Mouse (Mus musculus) cerebellum, postnatal 14 days (tissue): ENCODE measurements around the gene Fundc1.
"Not testable (repeated sequence)": the region's sequence is repeated elsewhere in the genome, so short reads cannot be mapped to it uniquely, and the experiment has no call there.

Source experiments
- DNase-seq, 2 experiments: peaks; one replicate each; pipeline ENCODE4 v3.0.0; 2021; ENCODE audit warnings: mixed read lengths in 2 of 2

The Fundc1 gene

DNA sequence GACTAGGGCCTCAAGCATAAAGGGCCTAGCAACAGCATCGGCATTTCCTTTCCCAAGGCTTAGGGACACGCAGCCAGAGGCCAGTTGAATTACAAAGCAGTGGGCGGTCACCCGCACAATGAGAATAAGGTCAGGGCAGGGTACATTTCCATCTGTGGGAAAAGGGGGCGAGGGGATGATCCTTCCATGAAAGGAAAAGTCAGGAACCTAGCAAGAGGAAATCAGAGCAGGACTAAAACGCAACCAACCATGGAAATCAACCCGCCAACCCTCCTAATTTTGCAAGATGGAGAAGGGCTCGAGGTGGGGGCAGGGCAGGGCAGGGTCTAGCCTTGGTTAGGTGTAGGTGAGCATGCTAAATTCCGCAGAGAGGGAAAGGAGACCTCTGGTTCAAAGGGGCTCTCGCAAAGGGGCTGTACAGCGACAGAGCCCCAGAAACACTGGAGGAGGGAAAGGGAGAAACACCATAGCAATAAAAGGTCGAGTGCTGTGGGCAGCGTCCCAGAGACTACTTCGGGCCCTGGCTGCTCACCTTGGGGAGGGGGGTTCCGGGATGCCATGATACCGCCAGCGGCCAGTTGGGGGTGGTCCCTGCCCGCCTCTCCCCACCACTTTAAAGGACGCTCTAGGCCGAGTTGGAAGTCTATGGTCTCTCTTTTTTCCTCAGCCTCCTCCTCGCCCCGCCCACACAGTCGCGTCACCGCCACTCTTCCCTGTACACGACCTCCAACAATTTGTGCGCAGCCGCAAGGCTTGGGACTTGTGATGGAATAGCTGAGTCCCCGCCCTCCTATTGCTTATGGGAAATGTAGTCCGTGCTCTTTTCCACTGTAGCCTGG lies at the start of gene Fundc1:
Gene Fundc1 (minus strand): TSS at position 705 of the 839 bp plus-strand sequence.
- DNase-seq, result peak; percentile 94 to 95

DNA sequence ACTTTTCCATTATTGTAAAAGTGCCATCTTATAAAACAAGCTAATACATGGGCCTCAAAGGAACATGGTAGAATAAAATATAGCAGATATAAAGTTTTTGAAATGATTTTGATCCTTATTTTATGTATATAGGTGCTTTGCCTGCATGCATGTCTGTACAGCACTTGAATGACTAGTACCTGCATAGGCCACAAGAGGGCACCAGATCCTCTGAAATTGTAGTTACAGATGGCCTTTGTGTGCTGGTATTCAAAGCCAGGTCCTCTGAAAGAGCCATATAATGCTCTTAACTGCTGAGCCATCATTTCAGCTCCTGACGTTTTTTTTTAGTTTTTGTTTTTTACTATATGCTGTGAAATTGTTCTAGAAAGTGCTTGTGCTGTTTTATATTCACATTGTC lies 39.1 kb upstream of the Fundc1 start:
- peak in 1 of 2 experiments; percentile 4 for DNase-seq

DNA sequence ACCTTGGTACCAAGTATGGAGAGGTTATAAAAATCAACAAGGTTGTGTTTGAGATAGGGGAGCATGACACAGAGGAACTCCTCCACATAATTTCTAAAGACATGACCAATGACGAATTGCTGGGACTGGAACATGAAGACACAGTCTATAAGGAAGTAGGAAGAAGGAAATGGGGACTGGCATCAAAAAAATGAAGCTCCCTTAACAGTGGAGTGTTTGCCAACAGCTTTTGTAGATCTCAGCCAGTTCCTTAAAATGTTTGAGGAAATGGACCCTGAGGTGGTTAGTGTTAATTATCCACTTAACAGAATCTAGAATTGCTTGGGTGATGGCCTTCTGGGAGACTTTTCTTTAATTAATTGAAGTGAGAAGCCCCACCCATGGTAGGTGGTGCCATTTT lies 36.6 kb upstream of the Fundc1 start:
- DNase-seq, result no peak

DNA sequence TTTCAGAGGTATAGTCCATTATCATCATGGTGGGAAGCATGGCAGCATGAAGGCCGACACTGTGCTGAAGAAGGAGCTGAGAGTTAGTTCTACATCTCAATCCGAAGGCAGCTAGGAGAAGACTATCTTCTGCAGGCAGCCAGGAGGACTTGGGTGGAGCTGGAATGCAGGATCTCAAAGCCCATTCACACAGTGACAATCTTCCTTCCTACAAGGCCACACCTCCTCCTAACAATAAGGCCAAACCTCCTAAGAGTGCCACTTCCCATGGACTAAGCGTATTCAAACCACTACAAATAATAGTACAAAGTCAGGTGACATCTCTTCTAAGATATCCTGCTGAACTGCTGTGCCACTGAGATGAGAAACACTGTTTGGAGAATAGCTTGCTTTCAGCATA lies 35.5 kb upstream of the Fundc1 start:
- DNase-seq, result no peak

DNA sequence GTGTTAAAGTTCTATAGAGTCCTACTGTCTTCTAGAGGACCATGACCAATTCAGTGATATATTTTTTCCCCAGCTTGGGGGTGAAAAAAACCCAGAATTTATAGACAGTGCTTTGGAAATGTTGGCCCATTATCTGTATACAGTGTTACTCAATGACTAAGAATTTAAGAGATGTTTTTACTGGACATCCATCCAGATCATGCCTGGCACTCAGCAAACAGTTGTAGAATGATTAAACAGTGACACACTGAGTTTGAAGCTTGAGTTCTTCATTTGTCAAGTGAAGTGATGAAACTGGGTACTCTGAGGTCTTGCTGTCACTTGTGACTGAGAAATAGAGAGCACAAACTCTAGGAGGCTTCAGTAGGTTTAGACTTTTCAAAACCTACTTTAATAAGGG lies 21.2 kb upstream of the Fundc1 start:
- no peak for DNase-seq

DNA sequence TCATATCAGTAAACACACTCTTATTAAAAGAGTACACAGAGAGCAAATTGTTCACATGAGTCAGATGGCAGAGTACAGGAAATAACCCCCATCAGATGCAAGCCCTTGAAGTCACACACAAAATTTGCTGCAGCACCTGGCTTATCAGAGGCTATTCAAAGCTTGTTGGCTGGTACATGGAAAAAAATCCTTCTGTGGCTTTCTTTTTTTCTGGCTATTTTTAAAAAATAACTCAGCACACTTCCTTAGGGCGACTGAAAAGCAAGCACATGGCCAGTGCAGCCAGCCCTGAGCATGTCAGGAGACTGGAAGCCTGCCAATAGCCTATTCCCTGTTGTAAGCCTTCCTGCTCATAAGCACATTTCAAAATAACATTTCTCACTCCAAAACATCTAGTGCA lies 18.6 kb upstream of the Fundc1 start:
- peak; percentile 71 to 76 for DNase-seq

DNA sequence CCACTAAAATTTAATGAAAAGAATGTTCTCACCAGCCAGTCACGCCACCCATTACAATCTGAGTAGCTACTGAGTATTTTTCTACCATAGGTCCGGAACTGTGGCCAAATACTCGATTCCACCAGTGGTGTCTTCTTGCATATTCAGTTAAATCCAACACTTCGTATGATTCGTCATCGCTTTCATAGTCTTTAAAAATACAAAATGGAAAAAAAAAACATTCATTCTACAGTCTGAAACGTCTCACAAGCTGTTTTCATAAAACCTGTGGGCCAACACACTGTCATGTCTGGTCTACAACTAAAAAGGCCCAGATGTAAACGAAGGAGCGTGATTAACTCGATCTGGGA lies 879 bp downstream of the Fundc1 start:
- DNase-seq, result peak in 1 of 2 experiments; percentile 23

DNA sequence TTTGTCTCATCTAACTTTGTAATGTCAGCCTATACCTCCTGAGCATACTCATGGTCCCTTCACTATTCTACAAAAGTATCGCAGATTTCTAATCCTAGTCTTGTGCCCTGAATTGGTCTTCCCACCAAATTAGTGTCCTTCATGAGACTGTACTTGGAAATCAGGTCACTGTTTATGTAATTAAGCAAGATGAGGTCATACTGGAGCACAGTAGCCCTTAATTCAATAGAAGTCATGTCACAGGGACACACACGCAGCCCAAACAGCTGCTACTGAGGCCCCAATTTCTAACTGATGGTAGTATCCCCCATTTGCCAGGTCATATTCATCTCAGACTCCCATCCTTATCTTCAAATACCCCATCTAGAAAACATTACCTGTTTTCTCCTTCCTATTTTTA lies 3.5 kb downstream of the Fundc1 start:
- DNase-seq, result no peak

DNA sequence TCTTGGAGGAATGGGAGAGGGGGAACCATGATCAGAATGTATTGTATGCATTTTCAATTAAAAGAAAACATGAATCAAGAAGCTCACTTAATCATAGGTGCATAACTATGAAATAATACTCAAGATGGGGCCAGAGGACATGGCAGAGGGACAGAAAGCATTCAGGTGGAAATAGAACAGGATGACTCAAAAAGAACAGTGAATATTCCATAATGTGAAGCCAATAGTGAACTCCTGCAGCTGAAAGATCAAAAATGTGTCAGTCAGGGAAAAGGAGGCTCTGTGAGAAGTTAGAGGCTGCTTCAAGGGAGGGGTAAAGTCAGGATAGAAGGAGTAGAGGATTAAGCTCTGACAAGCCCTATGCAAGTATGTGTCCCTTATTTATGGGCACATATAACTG lies 6.4 kb downstream of the Fundc1 start:
- no peak for DNase-seq

DNA sequence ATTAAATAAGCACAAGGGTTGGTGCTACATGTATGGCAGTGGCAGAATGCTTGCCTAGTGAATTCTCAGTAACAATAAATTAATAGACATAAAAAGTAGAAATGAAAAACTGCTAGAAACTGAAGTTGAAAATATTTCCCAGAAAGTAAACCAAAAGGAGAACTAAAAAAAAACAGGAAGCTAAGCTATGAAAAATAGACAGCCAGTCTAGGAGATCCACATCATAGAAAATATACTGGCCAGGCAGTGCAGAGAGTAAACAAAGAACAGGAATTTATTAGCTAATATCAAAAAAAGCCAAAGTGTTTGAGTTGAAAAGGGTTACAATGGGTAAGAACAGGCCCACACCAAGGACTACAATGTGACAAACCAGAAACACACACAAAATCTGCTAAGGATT lies 7.4 kb downstream of the Fundc1 start:
- no peak for DNase-seq

DNA sequence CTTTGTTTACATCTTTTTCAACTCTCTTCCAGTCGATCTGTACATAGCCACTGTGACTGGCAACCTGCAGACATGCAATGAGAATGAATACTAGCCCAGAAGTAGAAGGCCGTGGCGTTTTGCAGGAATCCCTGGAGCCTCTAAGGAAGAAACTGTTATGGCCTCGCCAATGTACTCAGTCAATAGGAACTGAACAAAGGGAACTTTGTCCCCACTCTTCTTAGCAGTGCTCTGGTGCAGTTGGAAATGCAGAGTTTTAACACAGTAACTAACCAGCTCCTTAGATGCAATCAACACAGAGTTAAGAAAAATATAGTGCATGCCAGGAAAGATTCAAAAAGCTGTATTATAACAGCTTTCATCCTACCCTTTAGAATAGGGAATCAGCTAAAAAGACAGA lies 13.4 kb downstream of the Fundc1 start:
- DNase-seq, result no peak

DNA sequence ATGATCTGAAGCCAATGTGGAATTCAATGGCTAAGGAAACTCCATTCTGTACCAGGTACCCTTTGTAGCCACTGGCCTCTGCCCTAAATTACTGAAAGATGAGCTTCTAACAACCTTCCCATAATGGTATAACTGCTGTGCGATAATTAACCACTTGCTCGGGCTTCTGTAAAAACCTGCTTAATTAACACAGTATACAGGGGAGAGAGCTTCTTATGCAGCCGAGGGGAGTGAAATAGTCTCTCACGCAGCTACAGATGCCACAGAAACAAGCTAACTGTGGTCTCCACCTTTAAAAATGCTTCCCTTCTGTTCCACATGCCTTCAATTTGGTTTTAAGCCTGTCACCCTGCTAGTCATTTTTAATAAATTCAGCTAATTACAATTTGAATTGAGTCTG lies 17.6 kb downstream of the Fundc1 start:
- no peak for DNase-seq

DNA sequence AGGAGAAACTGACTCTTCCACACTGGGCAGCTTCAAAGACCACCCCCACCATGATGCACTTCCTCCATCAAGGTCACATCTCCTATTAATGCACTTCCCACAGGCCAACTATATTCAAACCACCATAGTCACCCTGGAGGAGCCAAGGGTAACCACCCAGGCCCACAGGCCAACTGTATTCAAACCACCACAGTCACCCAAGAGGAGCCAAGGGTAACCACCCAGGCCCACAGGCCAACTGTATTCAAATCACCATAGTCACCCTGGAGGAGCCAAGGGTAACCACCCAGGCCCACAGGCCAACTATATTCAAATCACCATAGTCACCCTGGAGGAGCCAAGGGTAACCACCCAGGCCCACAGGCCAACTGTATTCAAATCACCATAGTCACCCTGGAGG lies 20.5 kb downstream of the Fundc1 start:
- DNase-seq, result not testable (repeated sequence)

DNA sequence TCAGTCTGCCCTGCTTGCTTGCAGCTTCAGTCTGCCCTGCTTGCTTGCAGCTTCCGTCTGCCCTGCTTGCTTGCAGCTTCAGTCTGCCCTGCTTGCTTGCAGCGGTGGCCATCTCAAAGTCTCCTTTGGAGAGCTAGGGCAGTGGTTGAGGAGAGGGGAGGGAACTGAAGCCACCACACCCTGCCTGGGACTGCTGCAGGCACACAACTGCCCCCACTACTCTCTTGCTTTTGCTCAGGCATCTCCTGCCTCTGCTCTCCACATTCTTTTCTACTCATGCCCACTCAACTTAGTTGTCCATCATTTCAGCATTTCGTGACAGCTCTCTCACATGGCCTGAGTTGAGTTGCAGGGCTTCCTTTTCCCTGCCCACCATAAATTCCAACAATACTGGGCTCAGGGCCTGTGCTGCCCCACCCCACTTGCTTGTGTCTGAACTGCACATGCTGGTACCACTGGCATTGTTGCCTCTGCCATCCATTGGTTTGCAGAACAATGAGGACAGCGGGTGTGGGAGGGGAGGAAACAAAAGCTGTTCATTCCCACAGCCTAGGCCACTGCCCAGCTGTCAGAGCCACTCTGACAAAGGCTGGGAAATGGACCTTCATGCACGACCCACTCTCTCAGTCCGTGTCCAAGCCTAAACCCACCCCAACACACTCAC lies 24.9 kb downstream of the Fundc1 start:
- DNase-seq, result no peak

DNA sequence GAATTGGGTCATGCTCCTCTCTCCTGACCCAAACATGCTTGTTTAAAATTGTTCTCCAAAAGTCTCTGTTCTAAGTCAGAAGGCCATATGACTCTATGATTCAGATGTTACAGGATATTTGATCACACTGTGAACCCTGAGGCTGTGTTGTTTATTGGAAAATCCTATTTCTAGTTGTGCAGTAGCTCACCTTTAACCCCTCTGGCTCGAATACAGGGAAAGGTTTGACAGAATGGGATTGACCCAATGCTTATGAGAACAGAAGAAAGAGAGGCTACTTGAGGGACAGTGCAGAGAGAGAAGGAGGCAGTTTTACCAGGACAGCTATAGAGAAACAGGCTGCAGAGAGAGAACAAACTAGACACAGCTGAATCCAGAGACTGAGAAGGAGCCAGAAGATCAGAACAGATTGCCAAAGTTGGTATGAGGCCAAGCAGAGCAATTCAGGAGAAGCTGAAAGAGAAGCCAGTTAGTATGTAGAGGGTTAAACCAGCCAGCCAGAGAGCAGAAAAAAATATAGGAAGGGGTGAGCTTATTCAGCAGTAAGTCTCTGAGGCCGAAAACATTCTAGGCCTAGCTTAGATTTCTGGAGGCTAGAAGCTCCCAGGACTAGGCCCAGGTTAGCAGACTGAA lies 27.1 kb downstream of the Fundc1 start:
- DNase-seq, result peak; percentile 15 to 26

DNA sequence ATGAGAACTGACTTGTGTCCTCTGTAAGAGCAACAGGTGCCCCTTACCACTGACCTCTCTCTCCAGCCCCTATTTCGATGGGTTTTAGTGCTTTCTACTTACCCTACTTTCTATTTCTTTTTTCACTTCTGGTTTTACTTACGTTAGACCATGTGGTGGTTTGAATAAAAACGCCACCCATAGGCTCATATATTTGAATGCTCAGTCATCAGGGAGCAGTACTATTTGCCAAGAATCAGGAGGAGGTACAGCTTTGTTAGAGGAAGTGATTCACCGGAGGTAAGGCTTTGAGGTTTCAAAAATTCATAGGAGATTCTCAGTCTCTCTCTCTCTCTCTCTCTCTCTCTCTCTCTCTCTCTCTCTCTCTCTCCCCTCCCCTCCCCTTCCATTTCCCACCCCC lies 34.4 kb downstream of the Fundc1 start:
- DNase-seq, result no peak

DNA sequence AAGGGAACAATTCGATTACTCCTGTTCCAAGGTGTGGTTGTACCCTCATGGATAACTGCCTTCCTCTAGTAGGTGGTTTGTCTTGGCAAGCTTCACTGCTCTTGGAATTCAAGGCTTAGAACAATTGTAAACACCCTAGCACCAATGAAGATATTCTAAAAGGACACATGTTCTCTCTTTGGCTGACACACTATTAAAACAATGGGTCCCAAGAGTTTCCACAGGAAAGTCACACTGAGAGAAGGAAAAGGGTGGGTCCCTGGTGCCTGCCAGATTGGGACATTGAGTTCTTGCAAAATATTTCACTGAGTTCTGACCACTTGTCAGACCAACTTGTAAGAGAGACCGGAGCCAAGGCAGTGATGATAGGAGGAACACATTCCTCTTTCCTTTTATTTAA lies 45.1 kb downstream of the Fundc1 start:
- DNase-seq, result no peak

DNA sequence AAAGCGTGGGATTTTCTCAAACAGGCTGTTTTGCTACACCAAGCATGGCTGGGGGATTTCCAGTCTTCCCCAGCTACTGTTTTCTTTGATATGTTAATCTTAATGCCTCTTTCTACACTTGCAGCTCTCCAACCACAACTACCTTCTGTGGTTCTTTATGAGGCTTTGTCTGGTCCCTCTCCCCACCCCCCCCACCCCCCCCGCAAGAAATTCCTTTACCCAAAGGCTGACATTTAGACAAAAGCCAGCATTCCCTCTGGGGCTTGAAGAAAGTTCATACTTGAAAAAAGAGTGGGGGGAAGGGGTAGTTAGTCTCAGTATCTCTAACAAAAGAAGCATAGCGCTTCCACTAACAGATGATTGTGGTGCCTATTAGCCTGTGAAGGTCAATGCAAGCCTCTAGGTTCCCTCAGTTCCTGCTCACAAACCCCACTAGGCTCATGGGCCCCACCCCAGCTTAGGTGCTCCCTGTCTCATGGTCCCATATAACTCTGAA lies 50.9 kb downstream of the Fundc1 start:
- no peak for DNase-seq

DNA sequence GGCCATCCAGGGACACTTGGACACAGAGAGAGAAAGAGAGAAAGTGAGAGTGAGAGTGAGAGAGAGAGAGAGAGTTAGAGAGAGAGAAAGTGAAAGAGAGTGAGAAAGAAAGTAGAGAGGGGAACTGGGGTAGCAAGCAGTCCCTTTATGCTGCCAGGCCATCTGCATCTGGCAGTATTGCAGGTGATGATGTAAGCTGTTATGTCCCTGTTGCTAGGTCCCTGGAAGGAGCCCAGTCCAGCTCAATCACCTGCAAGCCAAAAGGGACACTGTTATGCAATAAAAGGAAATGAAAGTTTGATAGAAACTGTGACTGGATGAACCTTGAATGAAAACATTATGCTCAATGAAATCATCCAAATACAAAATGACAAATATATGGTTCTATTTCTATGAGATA lies 52.0 kb downstream of the Fundc1 start:
- DNase-seq, result peak in 1 of 2 experiments; percentile 3

DNA sequence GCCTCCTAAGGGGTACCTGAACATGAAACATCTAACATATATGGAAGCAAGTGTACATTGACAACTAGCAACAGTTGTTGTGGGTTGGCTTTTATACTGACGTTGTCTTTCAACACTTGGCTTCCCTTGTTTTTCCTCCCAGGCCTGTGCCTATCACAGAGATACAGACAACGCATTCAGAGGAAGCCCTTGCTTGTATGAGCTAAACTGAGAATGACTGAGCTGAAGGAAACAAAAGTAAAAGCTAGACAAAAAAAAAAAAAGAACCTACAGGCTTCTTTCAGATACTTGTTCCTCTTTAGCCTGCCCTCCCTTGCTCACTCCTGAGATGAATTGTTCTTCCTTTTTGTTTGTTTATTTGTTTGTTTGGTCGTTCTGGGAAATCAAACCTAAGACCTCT lies 58.1 kb downstream of the Fundc1 start:
- DNase-seq, result no peak

DNA sequence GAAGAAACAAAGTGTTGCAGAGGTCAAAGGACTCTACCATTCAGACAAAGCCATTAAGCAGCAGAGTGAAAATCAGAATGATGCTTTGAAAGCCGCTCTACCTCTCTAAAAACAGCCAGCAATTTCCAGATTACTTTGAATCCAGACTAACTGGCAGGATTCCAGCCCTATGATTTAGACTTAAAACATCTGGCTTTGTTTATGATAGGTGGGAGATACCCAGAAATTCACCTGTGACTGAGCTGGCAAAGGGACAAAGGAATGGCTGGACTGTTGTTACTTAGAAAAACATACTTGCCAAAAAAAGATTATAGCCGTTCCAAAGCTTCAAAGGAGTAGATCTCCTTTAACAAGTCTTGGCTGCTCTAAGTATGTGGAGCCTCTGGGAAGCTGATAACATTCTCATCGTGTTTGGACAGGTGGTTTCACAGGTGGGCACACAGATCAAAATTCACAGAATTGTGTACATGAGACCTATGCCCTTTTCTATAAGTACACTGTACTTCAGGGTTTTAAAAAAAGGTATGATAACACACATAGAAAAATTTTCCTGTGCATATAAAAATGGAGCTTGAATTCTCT lies 60.0 kb downstream of the Fundc1 start:
- no peak for DNase-seq
